Mouse (Mus musculus): ENCODE measurements around the gene Tub.

DNA sequence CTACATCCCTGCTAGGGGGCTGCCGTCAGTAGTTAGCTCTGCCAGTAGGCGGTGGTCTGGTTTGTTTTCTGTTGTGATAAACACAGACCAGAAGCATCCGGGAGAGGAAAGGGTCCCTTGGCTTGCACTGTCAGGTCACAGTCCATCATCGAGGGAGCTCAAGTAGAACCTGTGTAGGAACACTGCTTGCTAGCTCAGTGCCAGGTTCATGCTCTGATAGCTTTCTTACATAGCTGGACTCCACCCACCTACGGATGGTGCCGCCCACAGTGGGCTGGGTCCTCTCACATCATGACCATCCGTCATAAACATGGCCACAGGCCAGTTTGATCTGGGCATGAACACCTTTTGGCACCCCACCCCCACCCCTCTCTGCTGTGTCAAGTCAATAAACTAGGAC lies 75.6 kb downstream of the Tub start:
- TF ChIP-seq CTCF (IDR thresholded peaks at IDR 0.05; ENCODE audit: borderline replicate concordance, insufficient read depth, low read length) (no peak), POLR2A (IDR thresholded peaks at IDR 0.05; ENCODE audit: low read depth, low read length) (no peak)

Data from embryonic fibroblast, embryonic 13.5 days (primary cell).